Mouse (Mus musculus): ENCODE measurements around the gene Cyren. TPM values are rescaled to one million over a fixed set of nuclear protein-coding genes. Genes with fewer than 3 reads are reported as not detected.

Gene Cyren
- total and polyA plus RNA-seq, 2 experiments from 2014 or later: 3.6 to 4.9 TPM

- Histone ChIP-seq H3K27ac (no peak overlapping the region), H3K4me1 (ENCODE audit: insufficient read depth, low read length) (peaks cover 7% of the 10 kb centered on the region; the same call in 1 of the 2 replicates), H3K36me3 (ENCODE audit: insufficient read depth, low read length) (no peaks in the 10 kb centered on the region), H3K9ac (replicated peaks; ENCODE audit: low read length) (no peak overlapping the region), H3K4me2 (ENCODE audit: low read depth, low read length) (no peak overlapping the region), H3K9me3 (ENCODE audit: low read length) (no peaks in the 10 kb centered on the region), H3K27me3 (ENCODE audit: insufficient read depth, low read length) (no peaks in the 10 kb centered on the region), H3K4me3 (ENCODE audit: low read length) (no peak overlapping the region)
- WGBS: 89% methylated on average over 3 of the region's 3 CpGs
- TF ChIP-seq CTCF (IDR thresholded peaks at IDR 0.05; ENCODE audit: low read depth): no peak
- DNase-seq (ENCODE audit: low spot score) (no peak), ATAC-seq (no peak)
Measured at GRCm38 (mm10) chr6:34914462-34914861, 36.6 kb upstream of the Cyren start.

GRCm38 (mm10) chr6:34913341-34914040 lies 35.6 kb upstream of the Cyren start:
- Histone ChIP-seq H3K9ac (replicated peaks; ENCODE audit: low read length) (no peak overlapping the region), H3K9me3 (ENCODE audit: low read length) (no peaks in the 10 kb centered on the region), H3K4me3 (ENCODE audit: low read length) (no peak overlapping the region), H3K4me1 (ENCODE audit: insufficient read depth, low read length) (peaks cover 11% of the 10 kb centered on the region; the same call in 1 of the 2 replicates), H3K27me3 (ENCODE audit: insufficient read depth, low read length) (no peaks in the 10 kb centered on the region), H3K36me3 (ENCODE audit: insufficient read depth, low read length) (no peaks in the 10 kb centered on the region), H3K27ac (no peak overlapping the region), H3K4me2 (ENCODE audit: low read depth, low read length) (no peak overlapping the region)
- WGBS: 88% methylated on average over 13 of the region's 13 CpGs
- DNase-seq (ENCODE audit: low spot score) (no peak), ATAC-seq (no peak)
- TF ChIP-seq CTCF (IDR thresholded peaks at IDR 0.05; ENCODE audit: low read depth): no peak

GRCm38 (mm10) chr6:34910371-34911219 lies 32.7 kb upstream of the Cyren start, which contains the start of gene Wdr91:
Wdr91 (minus strand) TSS chr6:34910876.
- ATAC-seq: peak; percentile 95
- no peaks in the 10 kb centered on the region for H3K9me3 ChIP-seq (ENCODE audit: low read length)
- peak within 1 kb of the TSS; percentile 90 for H3K27ac ChIP-seq
- H3K36me3 ChIP-seq (ENCODE audit: insufficient read depth, low read length): peaks cover 11% of the 10 kb centered on the region; the same call in 1 of the 2 replicates
- peaks cover 11% of the 10 kb centered on the region; the same call in 1 of the 2 replicates for H3K4me1 ChIP-seq (ENCODE audit: insufficient read depth, low read length)
- H3K27me3 ChIP-seq (ENCODE audit: insufficient read depth, low read length): no peaks in the 10 kb centered on the region
- WGBS: under 1% methylated on average over 61 of the region's 64 CpGs
- peak; percentile 95 for DNase-seq (ENCODE audit: low spot score)
- H3K4me3 ChIP-seq (ENCODE audit: low read length): peak within 1 kb of the TSS; percentile 78
- peak; percentile 31; the same call in 1 of the 2 replicates for TF ChIP-seq CTCF (IDR thresholded peaks at IDR 0.05; ENCODE audit: low read depth)
- H3K9ac ChIP-seq (replicated peaks; ENCODE audit: low read length): peak within 1 kb of the TSS; percentile 76
- peak within 1 kb of the TSS; percentile 81 for H3K4me2 ChIP-seq (ENCODE audit: low read depth, low read length)

- peak overlapping the region; percentile 78 for H3K4me3 ChIP-seq (ENCODE audit: low read length)
- DNase-seq (ENCODE audit: low spot score) (no peak), ATAC-seq (no peak)
- H3K9me3 ChIP-seq (ENCODE audit: low read length): no peaks in the 10 kb centered on the region
- no peaks in the 10 kb centered on the region for H3K27me3 ChIP-seq (ENCODE audit: insufficient read depth, low read length)
- TF ChIP-seq CTCF (IDR thresholded peaks at IDR 0.05; ENCODE audit: low read depth): no peak
- H3K4me1 ChIP-seq (ENCODE audit: insufficient read depth, low read length): peaks cover 11% of the 10 kb centered on the region; the same call in 1 of the 2 replicates
- peaks cover 18% of the 10 kb centered on the region; the same call in 1 of the 2 replicates for H3K36me3 ChIP-seq (ENCODE audit: insufficient read depth, low read length)
- WGBS: 42% methylated on average over 8 of the region's 8 CpGs
- H3K4me2 ChIP-seq (ENCODE audit: low read depth, low read length): peak overlapping the region; percentile 81
- H3K9ac ChIP-seq (replicated peaks; ENCODE audit: low read length): peak overlapping the region; percentile 76
- peak overlapping the region; percentile 90 for H3K27ac ChIP-seq
Measured at GRCm38 (mm10) chr6:34909631-34910345, 31.9 kb upstream of the Cyren start.

GRCm38 (mm10) chr6:34907696-34908260 lies 29.9 kb upstream of the Cyren start:
- Histone ChIP-seq H3K9me3 (ENCODE audit: low read length) (no peaks in the 10 kb centered on the region), H3K4me1 (ENCODE audit: insufficient read depth, low read length) (peaks cover 11% of the 10 kb centered on the region; the same call in 1 of the 2 replicates), H3K4me2 (ENCODE audit: low read depth, low read length) (no peak overlapping the region), H3K4me3 (ENCODE audit: low read length) (no peak overlapping the region), H3K27me3 (ENCODE audit: insufficient read depth, low read length) (no peaks in the 10 kb centered on the region), H3K27ac (no peak overlapping the region), H3K9ac (replicated peaks; ENCODE audit: low read length) (no peak overlapping the region), H3K36me3 (ENCODE audit: insufficient read depth, low read length) (peaks cover 30% of the 10 kb centered on the region; the same call in 1 of the 2 replicates)
- no peak for TF ChIP-seq CTCF (IDR thresholded peaks at IDR 0.05; ENCODE audit: low read depth)
- no peak for DNase-seq (ENCODE audit: low spot score)
- ATAC-seq: no peak
- WGBS: 87% methylated on average over 18 of the region's 18 CpGs

- Histone ChIP-seq H3K9ac (replicated peaks; ENCODE audit: low read length) (no peak overlapping the region), H3K27ac (no peak overlapping the region), H3K4me1 (ENCODE audit: insufficient read depth, low read length) (peaks cover 11% of the 10 kb centered on the region; the same call in 1 of the 2 replicates), H3K27me3 (ENCODE audit: insufficient read depth, low read length) (no peaks in the 10 kb centered on the region), H3K4me3 (ENCODE audit: low read length) (no peak overlapping the region), H3K4me2 (ENCODE audit: low read depth, low read length) (no peak overlapping the region), H3K36me3 (ENCODE audit: insufficient read depth, low read length) (peaks cover 30% of the 10 kb centered on the region; the same call in 1 of the 2 replicates), H3K9me3 (ENCODE audit: low read length) (no peaks in the 10 kb centered on the region)
- DNase-seq (ENCODE audit: low spot score): no peak
- WGBS: 63% methylated on average over 2 of the region's 2 CpGs
- no peak for TF ChIP-seq CTCF (IDR thresholded peaks at IDR 0.05; ENCODE audit: low read depth)
- no peak for ATAC-seq
Measured at GRCm38 (mm10) chr6:34907121-34907614, 29.3 kb upstream of the Cyren start.
